Mouse (Mus musculus) layer of hippocampus, postnatal 14 days (tissue): ENCODE results near the gene Phactr1. TPM values are rescaled to one million over a fixed set of nuclear protein-coding genes. Genes with fewer than 3 reads are reported as not detected.

Source experiments
- DNase-seq, 2 experiments: peaks; one replicate each; pipeline ENCODE4 v3.0.0; 2021 to 2022; ENCODE audit warnings: low spot score in 2 of 2, mixed read lengths in 1 of 2
- total RNA-seq, 2 experiments: library from RNA; stranded (reverse); gene quantifications; 2 replicates each; pipeline ENCODE4 v1.2.3; 2021

Gene Phactr1
- total RNA-seq, 2 experiments from 2014 or later, result 276 to 284 TPM

GRCm38 (mm10) chr13:43171020-43171710, 490.7 kb downstream of the Phactr1 start, which contains the start of gene Tbc1d7:
Gene Tbc1d7, minus strand, starts transcription at chr13:43171501.
- DNase-seq, result peak; percentile 96 to 98

DNA sequence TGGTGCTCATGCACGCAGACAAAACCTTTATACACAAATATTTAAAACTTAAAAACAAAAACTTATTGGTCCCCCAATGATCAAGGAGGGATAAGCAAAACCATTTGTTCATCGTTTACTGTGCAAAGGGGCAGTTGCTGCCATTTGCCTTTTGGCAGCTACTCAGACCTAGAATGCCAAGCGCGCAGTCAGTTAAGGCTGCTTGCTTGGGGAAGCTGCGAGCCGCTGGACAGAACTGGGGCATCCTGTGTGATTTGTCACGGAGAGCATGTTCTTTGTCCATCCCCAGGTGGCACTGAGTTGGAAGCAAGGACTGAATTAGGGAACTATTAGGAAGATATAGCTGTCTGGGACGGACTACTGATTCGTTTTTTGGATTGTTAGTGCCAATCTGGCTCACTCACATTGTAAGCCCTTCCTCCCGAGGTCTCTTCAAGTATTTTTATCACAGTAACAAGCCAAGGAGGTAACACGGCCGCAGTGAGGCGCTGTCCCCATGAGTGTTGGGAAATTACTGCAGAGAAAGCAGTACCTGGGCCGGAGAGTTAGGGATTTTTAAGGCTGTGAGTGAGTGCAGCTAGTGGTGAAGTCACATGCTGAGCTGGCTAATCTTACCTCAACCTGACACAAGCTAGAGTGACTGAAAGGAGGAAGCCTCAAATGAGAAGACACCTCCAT, 491.8 kb downstream of the Phactr1 start:
- DNase-seq, result peak in 1 of 2 experiments; percentile 33

GRCm38 (mm10) chr13:43173262-43173661, 492.8 kb downstream of the Phactr1 start:
- DNase-seq, result peak; percentile 86 to 87

DNA sequence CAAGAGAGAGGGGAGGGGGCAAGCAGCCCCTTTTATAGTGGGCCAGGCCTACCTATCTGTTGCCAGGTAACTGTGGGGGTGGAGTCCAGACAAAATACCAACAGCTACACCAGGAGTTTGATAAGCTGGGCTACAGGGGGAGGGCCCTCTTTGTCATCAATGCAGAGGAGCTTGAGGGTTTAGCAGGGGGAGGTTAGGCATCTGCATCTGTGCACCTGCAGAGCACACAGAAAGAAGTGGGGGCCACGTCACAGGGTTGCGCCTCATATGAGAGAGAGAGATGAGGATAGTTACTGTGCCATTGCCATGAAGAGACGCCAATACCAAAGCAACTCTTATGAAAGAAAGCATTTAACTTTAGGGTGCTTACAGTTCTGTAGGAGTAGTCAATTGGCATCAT, 496.3 kb downstream of the Phactr1 start:
- no peak for DNase-seq

DNA sequence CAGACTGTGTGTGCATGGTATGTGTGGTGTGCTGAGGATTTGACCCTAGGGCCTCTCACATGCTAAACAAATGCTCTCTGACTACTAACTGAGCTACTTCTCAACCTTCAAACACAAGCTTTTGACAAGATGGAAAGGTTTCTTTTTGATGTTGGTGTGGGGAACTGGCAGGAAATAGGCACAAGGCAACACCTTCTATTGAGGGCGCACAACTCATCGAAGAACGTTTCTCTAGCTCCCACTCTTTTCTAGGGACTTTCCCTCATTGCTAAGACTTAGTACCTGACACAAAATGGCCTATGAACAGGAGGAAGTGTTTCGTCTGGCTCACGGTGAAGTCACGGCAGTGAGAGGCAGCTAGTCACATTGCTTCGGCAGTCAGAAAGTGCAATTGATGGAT, 496.9 kb downstream of the Phactr1 start:
- no peak for DNase-seq

DNA sequence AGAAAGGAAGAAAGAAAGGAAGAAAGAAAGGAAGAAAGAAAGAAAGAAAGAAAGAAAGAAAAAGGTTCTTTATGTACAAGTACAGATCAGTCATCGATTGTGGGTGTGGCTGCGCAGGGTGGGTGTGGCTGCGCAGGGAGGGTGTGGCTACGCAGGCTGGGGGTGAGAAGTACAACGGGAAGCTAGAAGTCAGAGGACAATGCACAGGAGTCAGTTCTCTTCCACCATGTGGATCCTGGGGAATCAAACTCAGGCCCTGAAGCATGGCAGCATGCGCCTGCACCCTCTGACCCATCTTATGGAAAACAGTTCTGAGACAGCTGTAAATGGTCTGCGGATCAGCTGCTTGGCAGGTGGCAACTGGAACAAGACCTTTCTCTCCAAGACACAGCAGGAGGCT, 500.7 kb downstream of the Phactr1 start:
- no peak for DNase-seq

DNA sequence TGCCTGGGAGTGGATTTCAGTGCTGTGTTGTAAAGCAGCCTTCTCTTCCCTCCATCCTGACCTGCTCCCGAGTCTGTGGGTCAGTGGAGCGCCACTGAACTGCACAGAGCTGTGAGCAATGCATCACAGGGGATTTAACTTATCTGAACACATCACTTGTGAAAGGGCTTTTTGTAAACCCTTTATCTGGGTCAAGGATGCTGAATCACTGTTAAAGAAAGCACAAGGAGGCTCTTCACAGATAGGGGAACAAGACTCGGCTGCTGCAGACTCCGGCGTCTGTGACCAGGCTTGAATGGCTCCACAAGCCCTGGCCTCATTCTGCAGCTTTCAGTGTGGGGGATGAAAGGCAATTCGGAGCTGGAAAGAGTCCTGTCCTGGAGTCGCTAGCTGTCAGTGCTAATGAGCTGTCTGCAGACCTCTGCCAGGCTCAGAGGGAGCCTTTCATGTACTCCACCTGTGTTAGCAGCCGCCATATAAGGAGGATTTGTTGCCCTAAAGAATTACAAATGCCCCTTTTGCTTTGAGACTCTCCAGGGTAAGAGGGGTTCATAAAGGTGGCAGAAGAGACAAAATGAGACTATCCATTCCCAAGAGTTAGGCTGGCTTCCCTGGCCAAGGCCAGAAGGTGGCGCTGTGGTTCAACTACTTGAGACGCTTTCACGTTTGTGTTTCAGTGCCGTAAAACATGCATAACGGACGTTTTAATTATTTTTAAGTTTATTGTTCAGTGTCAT, 502.2 kb downstream of the Phactr1 start:
- DNase-seq, result peak; percentile 87 to 92

- no peak for DNase-seq
Observed at GRCm38 (mm10) chr13:43183248-43184055, 503.0 kb downstream of the Phactr1 start.

DNA sequence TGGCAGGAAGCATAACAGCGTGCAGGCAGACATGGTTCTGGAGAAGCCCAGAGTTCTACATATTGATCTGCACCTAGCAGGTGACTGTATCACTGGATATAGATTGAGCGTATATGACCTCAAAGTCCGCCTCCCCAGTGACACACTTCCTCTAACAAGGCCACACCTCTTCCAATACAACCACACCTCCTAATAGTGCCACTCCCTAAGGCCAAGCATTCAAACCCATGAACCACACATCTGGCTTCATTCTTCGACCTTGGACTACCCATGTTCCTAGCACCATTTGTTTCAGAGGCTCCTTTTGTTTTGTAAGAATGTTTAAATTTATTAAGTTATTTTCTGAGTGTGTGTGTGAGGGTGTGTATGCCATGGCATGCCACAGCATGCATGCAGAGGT, 507.3 kb downstream of the Phactr1 start:
- DNase-seq, result no peak
